Mouse (Mus musculus) liver, postnatal 0 days (tissue): ENCODE data around the gene Rps11.

ENCODE experiments used
- CTCF ChIP-seq: sonication (generic); IDR thresholded peaks from 2 replicates; pipeline ENCODE4 v1.5.1; 2016; ENCODE audit warnings: antibody characterized with exemption, low read depth
- EP300 ChIP-seq: IDR thresholded peaks from 2 replicates; pipeline ENCODE4 v1.6.1; 2016; ENCODE audit warnings: antibody characterized with exemption, low read depth, mild to moderate bottlenecking

DNA sequence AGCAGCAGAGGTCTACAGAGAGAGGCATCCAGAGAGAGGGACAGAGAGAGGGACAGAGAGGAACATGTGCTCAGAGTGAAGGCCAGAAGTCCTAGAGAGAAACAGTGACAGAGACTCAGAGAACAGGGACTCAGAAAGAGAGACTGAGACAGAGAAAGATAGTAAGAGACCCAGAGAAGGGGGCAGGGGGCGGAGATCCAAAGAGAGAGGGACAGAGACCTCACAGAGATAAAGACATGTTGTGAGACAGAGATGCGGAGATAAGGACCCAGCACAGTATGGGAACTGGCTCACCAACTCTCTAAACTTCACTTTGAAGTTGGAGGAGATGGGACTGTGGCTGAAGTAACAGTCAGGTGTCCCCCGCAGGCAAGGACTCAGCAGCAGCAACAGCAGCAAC lies 11.1 kb upstream of the Rps11 start:
- TF ChIP-seq CTCF: no peak
- no peak for TF ChIP-seq EP300
